Mouse (Mus musculus) embryo, embryonic 10 days (tissue): ENCODE measurements around the gene Ebi3.

Source experiments
- DNase-seq: peaks from one replicate; pipeline ENCODE4 v3.0.0-alpha.2; 2015; ENCODE audit warnings: low spot score

Gene Ebi3

DNA sequence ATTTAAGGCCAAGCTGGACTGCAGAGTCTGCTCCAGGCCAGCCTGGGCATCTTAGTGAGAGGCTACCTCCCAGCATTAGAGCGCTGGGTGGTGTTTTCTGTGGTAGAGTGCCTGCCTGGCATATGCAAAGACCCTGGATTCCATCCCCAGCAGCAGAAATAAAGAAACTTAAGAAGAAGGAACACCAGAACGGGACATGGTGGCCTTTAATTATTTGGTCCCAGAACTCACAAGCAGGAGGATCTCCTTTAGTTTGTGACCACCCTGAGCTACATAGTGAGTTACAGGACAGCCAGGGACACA, 6.1 kb downstream of the Ebi3 start:
- DNase-seq = no peak

DNA sequence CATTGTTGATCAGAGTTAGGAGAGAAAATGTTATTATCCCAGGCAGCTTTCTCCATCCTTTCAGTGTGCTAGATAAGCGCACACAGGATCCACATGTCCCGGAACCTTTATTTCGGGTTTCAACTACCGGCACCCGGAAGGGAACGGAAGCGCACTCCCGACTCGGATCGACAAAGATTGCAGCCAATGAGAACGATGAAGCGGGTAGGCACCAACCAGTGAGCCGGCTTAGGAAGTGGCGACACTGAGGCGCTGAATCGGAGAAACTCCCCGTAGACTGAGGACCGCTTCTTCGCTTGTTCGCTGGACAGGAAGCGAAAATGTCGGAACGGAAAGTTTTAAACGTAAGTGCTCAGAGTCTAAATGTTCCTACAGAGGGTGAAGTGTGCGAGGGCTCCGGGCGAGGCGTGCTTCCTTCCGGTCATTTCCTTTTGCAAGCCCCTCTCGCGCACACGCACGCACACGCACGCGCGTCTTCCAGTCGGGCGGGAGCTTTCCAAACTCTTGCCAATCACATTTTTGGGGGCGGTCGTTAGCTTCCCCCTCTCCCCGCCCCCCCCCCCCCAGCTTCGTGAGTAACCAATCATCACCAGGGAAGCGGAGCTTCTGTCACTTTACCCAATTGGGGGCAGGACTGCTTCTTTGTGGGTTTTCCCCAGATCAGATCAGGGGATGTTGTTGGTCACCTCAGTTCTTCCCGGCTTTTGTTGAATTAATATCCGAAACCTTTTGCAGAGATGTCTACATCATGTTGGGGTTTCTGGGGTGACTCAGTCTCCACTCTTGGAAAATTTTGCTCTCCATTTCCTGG, 6.7 kb downstream of the Ebi3 start, which contains the start of gene Yju2:
Gene Yju2 (plus strand): TSS at position 182 of the 811 bp plus-strand sequence.
- peak; percentile 96 for DNase-seq

DNA sequence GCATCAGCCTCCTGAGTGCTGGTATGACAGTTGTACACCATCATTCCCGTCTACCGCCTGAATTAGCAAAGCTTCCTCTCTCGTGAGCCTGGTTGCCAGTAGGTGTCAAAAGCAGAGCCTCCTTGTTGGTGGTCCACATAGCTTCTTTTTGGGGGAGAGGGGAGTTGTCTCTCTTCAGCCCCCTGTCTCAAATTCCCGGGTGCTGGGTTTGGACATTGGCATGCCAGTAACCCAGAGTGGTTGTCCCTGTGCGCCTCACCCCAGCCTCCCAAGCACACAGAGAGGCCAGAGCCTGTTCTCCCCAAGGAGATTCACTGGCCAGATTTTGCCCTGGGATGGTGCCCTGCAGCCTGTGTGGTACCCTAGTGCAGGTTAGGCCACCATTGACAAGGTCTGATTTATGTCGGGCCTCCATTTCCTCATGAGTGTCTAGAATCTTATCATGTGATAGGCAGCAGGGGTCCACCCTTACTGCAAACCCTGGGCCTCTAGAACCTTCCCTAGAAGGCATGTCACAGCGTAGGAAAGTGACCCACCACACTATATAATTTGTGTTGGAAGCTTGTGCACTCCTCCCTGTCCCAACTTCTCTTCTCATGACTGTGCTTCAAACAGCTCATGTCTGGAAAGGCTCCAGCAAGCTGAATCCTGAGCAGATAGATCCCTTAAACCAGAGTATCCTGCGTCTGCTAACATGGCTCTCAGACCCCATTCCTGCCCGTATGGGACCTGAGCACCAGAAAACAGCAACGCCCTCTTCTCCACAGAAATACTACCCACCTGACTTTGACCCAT, 7.7 kb downstream of the Ebi3 start:
- DNase-seq = no peak

DNA sequence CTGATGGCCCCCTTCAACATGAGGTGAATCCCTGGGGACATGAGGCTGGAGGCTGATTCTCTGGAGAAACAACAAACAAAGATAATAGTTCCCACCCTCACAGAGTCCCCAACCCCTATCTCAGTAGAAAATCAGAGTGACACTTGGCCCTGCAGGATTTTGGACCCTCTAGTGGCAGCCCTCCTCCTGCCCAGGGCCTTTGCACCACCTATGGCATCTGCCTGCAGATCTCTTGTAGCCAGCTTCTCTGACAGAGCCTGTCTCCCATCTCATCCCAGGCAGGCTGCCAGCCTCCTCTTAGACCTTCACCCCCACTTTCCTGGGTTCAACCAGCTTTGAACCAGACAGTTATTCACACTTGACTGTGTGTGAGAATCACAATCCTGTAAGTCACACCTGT, 8.4 kb downstream of the Ebi3 start:
- DNase-seq = no peak

DNA sequence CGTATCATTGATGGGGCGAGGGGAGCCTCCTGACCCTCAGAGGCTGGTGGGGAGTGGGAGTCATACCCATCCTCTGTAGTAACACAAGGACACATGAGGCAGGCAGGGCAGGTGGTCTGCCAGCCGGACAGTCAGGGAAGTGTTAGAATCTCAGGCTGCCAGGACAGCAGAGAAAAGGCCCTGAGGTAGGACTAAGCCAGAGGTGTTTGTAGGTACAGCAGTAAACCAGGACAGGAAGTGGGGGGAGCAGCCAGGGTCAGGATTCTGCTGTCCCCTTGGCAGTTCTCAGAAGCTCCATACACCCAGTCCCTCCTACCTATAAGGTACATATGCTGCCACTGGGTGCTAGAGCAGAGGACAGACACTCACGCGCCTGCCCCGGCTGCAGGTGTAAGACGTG, 9.2 kb downstream of the Ebi3 start:
- DNase-seq = no peak

DNA sequence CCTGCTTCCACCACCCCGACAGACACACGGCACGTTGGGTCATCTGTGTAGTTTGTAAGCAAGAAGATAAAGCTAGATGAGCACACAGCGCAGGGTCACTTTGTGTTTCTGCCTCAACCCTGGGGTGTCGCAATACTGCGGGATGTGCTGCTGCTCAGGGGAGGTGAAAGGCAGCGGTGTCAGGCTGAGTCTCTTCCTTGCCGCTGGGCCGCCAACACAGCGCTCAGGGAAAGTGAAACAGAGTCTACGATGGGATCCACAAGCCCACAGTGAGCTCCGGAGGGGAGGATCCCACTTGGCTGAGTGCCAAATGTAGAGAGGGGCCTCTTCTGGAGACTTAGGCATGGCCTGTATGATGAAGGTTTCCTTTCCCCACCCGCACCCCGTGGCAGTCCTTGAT, 10.7 kb downstream of the Ebi3 start:
- no peak for DNase-seq

DNA sequence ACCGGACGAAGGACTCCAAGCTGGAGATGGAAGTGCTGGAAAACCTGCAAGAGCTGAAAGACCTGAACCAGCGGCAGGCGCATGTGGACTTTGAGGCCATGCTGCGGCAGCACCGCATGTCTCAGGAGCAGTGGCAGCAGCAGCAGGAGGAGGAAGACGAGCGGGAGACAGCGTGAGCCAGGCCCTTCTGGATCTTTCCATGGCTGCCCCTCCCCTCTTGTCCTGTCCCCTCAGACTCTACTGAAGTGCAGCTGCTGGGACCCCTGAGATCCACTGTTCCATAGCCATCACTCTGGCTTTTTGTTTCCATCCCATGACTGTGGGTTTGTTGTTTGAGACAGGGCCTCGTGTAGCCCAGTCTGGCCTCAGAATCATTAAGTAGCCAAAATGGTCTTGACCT, 12.1 kb downstream of the Ebi3 start:
- no peak for DNase-seq

DNA sequence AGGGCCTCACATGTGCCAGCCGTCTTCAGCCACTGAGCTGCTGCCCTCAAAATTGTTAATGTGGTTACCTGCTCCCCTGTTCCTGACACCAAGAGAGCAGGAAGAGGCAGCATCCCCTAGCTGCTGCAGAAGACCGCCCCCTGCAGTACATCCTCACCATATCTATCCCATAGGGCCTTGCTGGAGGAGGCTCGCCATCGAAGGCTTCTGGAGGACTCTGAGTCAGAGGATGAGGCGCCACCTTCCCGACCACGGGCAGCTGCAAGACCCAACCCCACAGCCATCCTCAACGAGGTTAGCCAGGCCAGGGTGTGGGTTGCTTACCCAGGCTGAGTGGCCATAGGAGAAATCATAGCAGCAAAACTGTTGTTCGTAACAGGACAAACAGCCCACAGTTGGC, 12.6 kb downstream of the Ebi3 start:
- no peak for DNase-seq

DNA sequence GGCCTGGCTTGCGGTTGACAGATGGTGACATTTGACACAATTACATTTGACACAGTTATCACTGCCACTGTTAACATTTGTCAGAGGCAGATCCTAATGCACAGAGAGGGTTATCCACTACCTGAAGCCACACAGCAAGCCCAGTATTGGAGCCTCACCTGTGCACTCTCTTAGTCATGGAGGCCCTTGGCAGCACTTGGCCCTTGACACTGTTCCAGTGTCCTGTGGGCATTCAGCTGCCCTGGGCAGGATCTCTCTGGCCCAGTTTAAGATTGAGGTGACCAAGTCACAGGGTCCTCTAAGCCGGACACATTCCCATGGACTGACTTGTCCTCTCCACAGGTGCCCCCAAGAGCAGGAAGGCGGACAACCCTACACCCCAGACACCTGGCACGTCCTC, 14.7 kb downstream of the Ebi3 start:
- DNase-seq = no peak

DNA sequence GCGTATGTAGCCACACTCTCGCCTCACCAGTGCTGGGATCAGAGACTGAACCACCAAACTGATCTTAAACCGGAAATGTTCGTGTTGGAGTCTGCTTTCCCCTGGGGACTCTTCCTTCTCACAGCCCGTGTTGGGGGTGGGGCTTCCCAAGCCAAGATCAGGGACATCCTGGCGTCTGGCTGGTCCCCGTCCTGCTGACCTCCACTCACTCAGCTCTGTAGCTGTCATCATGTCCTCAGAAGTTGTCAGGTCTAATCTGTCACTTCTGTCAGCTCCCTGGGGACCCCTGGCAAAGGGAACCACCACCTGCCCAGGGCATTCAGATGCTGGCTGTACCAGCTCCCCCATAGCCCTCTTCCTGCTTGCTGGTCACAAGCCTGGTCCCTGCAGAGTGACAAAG, 15.8 kb downstream of the Ebi3 start:
- no peak for DNase-seq

DNA sequence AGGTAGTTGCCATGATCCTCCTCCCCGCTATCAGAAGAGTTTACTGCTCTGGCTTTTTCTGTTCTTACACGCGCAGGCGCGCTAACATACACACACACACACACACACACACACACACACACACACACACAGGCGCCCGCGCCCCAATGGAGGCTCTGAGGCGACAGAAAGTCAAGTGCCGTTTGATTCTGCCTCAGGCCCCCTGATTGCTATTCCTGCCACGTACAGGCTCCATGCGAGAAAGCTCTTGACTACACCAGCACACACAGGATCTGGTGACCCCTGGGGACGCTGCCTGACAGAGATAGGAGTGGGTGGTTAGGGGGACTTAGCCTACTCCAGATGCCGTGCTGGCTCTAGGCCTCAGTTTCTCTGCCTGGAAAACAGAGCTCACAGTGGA, 17.1 kb downstream of the Ebi3 start:
- DNase-seq = peak; percentile 53

DNA sequence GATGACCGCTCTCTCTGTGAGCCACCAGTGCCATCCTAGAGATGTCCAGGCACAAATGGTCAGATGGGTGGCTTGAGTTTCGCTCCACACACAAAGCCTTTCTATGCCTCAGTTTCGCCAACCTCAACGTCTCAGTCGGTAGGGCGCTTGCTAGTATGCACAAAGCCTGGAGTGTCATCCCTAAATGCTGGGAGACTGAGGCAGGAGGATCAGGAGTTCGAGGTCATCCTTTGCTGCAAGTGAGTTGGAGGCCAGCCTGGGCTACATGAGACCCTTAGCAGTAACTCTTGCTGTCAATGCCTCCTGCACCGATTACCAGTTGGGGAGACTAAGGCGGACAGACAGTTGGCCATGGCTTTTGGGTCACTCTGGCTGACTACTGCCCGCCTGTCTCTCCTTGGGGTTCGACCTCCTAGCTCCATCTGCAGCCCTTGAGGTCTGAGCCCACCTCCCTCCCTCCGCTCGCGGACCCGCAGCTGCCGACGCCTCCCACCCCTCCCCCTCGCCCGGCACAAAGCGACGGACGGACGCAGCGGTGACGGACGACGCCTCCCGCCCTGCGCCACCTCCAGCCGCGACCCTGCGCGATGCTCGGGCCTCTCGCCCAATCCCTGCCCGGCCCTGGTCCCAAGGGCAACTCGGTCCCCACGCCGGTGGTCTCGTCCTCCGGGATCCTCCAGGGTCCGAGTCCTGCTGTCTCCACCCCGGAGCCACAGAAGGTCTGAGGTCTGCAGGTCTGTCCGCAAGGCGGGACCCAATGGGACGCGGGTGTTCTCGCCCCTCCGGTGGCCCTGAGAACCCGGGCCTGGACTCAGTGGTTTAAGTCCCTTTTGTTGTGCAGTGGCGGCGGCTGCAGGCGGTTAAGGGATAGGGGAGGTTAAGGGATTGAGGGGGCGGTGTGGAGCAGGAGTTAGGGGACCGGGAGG, 17.8 kb downstream of the Ebi3 start, which contains the start of gene Shd:
Gene Shd (plus strand): TSS at position 502 of the 926 bp plus-strand sequence.
- DNase-seq = peak; percentile 81

DNA sequence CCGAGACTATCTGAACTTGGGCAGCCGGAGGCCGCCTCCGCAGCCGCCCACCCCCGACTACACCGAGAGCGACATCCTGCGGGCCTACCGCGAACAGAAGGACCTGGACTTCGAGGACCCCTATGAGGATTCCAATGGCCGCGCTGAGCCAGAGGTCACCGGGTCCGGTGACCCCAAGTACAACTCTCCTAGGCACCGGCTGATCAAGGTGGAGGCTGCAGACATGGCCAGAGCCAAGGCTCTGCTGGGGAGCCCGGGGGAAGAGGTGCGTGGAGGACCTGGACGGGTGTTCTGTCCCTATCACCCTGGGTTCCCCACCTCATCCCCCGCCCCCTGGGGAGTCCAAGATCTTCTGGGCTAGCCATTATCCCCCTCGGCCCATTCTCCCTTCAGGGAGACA, 19.0 kb downstream of the Ebi3 start:
- DNase-seq = no peak

DNA sequence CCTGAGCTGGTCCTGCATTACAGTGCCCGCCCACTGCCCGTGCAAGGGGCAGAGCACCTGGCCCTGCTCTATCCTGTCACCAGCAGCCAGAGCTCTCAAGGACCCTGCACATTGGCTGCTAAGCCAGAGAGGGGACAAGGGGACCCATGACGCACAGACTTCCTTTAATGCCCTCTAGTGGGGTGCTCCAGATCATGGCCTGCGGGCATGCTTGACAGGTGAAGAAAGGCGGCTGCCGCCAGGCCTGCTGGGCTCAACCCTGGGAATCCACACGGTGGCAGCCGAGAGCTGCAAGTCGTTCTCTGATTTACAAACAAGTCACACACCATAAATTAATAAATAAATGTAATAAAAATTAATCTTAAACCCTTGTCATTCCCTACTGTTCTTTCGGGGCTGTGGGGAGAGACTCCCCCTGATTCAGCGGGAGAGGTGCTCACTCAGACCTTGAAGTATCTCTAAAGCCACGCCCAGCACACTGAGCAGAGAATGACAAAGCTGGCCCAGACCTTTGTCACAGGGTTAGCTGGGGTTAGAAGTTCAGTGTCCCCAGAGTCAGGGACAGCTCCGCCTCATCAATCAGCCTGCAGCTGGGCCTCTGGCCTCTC, 23.9 kb downstream of the Ebi3 start:
- DNase-seq = peak; percentile 79

DNA sequence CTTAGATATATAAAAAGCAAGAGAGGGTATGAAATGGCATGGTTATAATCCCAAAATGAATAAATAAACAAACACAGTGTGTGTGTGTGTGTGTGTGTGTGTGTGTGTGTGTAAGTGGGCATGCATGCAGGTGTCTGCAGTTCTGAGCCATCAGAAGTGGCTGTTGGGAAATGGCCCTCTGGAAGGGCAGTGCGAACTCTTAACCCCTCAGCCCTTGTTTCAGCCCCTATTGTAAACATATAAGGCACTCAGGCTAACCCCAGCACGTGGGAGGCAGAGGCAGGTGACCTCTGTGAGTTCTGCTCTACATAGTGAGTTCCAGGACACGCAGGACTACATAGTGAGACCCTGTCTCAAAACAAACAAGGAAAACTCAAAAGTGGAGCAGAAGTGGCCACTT, 24.9 kb downstream of the Ebi3 start:
- no peak for DNase-seq

DNA sequence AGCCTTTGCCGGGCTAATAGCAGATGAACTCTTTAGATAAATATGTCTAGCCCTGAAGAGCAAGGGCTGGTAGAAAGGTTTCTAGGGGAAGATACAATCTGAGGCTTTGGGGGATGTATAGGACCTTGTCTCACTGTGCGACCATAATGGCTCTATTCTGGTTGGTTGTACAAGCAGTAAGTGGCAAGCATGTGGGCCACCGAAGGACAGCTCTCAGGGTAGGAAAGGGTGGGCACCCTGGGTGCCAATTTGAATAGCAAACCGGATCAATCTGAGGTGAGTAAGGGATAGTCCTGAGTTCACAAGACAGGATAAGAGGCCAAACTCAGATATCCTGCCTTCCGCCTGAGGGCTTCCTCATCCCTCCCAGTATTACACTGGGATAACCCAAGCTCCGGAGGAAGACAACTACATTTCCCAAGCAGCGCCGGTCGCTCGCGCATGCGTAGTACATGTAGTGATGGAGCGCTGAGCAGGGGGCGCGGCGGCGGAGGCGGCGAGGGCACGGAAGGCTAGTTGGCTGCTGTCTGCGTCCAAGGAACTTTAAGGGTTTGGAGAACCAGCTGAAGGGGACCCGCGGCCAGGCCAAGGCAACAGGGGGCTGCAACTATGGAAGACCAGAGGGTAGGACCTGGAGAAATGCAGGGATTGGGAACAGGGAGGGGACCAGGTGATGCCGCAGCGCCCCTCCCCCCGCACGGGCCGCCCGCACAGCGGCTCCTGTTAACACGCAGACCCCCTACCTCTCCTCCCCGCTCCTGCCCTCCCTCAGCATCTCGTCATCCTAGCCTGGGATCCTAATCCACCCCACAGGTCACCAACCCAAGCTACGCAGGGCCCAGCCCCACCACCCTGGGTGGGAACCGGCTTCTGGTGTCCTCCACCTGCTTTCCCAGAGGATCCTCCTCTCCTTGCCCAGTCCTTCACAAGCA, 33.9 kb downstream of the Ebi3 start, which contains the start of gene Fsd1:
Gene Fsd1 (plus strand): TSS at position 480 of the 932 bp plus-strand sequence.
- peak; percentile 93 for DNase-seq

DNA sequence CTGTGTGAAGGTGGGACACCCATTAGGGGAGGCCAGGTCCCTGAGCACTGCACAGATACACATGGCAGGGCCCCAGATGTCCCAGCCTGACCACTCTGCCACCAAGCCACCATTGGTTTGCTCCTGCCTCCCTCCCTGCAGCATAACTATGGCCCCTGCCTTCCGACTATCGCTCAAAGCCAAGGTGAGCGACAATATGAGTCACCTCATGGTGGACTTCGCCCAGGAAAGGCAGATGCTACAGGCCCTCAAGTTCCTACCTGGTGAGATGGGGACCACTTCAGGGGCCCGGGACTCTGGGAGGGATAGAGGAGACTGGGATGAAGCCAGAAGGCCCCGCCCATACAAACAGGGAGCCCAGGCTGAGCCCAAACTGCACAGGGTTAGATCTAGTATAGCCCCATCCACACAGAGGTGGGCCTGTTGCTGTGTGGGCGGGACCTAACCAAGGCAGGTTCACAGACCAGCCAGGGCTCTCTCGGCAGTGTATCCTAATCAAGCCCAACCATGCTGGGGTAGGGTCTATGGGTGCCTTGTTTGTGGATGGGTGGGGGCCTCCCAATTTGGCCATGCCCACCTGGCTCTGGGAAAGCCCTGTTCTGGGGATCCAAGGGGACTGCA, 37.9 kb downstream of the Ebi3 start:
- DNase-seq = no peak

DNA sequence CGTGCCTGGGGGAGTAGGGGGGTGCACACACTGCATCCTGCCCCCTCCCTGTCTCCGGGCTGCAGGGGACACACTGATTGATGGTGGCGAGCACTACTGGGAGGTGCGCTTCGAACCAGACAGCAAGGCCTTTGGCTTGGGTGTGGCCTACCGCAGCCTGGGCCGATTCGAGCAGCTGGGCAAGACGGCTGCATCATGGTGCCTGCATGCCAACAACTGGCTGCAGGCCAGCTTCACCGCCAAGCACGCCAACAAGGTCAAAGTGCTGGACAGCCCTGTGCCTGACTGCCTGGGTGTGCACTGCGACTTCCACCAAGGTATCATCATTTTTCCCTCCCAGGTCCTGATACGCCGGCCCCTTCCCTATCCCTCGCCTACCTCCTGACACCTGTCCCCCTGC, 43.6 kb downstream of the Ebi3 start:
- DNase-seq = no peak

DNA sequence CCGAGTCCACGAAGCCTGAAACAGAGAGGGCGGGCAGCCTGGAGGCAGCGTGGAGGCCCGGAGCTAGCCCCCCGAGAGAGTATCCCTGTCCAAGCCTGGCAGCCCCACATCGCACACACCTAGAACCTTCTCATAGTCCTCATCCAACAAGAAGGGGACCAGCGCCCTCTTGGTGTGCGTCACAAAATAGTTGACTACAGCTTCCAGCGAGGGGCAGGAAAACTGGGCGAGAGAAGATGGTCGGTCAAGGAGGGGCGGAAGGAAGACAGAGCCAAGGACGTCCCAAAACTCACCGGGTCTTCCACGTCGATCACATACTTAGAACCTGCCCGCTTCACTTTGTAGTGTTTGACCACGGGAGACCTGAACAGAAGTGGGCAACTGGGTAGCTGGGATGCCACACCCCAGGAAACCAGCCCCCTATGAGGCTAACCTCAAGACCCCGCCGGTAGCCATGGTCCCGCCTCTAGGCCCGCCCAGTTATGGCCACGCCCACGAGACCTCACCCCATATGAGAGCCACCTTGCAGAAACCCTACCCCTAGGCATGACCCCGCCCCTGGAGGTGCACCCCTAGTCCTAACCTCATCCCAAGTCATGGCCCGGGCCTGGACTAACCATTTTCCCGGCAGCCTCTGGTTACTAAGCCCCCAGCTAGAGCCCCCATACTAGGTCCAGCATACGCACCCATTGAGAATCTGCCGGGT, 47.5 kb downstream of the Ebi3 start:
- DNase-seq = peak; percentile 59

DNA sequence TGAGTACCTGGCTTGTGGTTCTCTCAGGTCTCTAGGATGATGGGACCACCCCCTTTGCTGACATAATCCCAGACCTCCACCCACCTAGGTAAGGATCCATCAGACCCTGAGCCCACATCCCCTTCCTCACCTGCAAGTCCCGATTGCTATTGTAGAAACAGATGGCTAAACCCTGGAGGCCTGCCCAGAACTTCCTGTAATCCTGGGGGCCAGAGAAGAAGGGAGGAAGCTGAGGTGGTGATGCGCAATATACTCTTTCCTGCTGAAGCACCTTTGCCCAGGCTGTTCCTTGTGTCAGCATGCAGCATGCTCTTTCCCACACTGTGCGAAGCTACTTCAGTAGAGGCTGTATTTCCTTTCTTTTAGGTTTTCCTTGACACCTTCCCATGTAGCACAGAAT, 50.6 kb downstream of the Ebi3 start:
- no peak for DNase-seq
